Mouse (Mus musculus): ENCODE results near the gene Dclk2. TPM values are rescaled to one million over a fixed set of nuclear protein-coding genes. Genes with fewer than 3 reads are reported as not detected.

The Dclk2 gene
- polyA plus RNA-seq, 1 experiment from 2014 or later = 14.9 TPM

GRCm38 (mm10) chr3:86914316-86914715 lies 6.3 kb downstream of the Dclk2 start:
- Histone ChIP-seq H3K36me3 (ENCODE audit: control insufficient read depth, insufficient read depth) (no peaks in the 10 kb centered on the region), H3K27ac (ENCODE audit: low read length) (no peak overlapping the region), H3K9ac (ENCODE audit: low read depth, low read length) (no peak overlapping the region), H3K4me1 (ENCODE audit: control insufficient read depth, low read depth, low read length) (0 out of 2 replicates have a peak, but pooled peaks cover 3% of the 10 kb centered on the region), H3K9me3 (replicated peaks; ENCODE audit: control insufficient read depth, low read length) (no peaks in the 10 kb centered on the region), H3K4me3 (ENCODE audit: low read depth, low read length) (no peak overlapping the region), H3K27me3 (ENCODE audit: control insufficient read depth, insufficient read depth, low read depth, low read length) (peaks cover 8% of the 10 kb centered on the region), H3K4me2 (ENCODE audit: low read depth, low read length) (no peak overlapping the region)
- WGBS (ENCODE audit: insufficient replicate concordance) = 75% methylated on average over 3 of the region's 3 CpGs
- ATAC-seq (ENCODE audit: low read depth) = no peak

DNA sequence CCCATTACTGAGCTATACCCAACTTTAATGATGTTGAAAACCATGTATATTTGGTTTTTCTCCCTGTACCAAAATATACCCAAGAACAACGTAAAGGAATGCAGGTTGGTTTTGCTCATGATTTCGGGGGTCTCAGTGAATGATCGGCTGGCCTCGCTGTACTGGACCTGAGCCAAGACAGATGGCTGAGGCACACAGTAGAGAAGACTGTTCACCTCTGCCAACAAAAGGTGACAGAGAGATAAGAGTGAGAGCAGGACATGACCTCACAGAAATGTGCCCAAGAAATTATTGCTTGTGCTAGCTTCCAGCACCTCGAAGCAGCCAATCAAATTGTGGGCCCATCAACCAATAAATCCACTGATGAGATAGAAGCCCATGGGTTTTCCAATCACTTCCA lies 22.3 kb downstream of the Dclk2 start:
- H3K9me3 ChIP-seq (replicated peaks; ENCODE audit: control insufficient read depth, low read length) = no peaks in the 10 kb centered on the region
- H3K4me2 ChIP-seq (ENCODE audit: low read depth, low read length) = no peak overlapping the region
- no peak for ATAC-seq (ENCODE audit: low read depth)
- H3K27me3 ChIP-seq (ENCODE audit: control insufficient read depth, insufficient read depth, low read depth, low read length) = no peaks in the 10 kb centered on the region
- no peaks in the 10 kb centered on the region for H3K36me3 ChIP-seq (ENCODE audit: control insufficient read depth, insufficient read depth)
- H3K9ac ChIP-seq (ENCODE audit: low read depth, low read length) = no peak overlapping the region
- no peak overlapping the region for H3K27ac ChIP-seq (ENCODE audit: low read length)
- H3K4me3 ChIP-seq (ENCODE audit: low read depth, low read length) = no peak overlapping the region
- 72% methylated on average over 5 of the region's 5 CpGs for WGBS (ENCODE audit: insufficient replicate concordance)
- H3K4me1 ChIP-seq (ENCODE audit: control insufficient read depth, low read depth, low read length) = no peaks in the 10 kb centered on the region

DNA sequence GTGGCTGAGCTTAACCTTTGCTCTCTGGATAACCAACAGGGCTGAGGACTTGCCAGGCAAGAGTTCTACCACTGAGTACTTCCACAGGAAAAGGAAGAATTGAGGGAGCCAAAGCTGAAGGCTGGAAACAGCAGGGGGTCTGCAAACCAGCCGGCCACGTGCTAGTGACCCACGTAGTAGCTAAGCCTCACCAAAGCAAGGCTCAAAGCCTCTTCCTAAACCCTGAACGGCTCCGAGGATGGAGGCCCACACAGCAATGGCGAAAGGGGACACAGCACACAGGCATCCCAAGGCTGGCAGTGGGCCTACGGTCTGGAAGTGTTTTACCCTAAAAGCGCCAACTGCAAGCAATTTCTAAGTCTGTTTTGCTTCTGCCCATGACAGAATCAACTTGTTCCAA lies 23.1 kb downstream of the Dclk2 start:
- no peaks in the 10 kb centered on the region for H3K9me3 ChIP-seq (replicated peaks; ENCODE audit: control insufficient read depth, low read length)
- no peaks in the 10 kb centered on the region for H3K36me3 ChIP-seq (ENCODE audit: control insufficient read depth, insufficient read depth)
- no peak overlapping the region for H3K4me3 ChIP-seq (ENCODE audit: low read depth, low read length)
- H3K4me1 ChIP-seq (ENCODE audit: control insufficient read depth, low read depth, low read length) = no peaks in the 10 kb centered on the region
- no peak for ATAC-seq (ENCODE audit: low read depth)
- no peaks in the 10 kb centered on the region for H3K27me3 ChIP-seq (ENCODE audit: control insufficient read depth, insufficient read depth, low read depth, low read length)
- H3K9ac ChIP-seq (ENCODE audit: low read depth, low read length) = no peak overlapping the region
- no peak overlapping the region for H3K4me2 ChIP-seq (ENCODE audit: low read depth, low read length)
- 56% methylated on average over 8 of the region's 8 CpGs for WGBS (ENCODE audit: insufficient replicate concordance)
- no peak overlapping the region for H3K27ac ChIP-seq (ENCODE audit: low read length)

DNA sequence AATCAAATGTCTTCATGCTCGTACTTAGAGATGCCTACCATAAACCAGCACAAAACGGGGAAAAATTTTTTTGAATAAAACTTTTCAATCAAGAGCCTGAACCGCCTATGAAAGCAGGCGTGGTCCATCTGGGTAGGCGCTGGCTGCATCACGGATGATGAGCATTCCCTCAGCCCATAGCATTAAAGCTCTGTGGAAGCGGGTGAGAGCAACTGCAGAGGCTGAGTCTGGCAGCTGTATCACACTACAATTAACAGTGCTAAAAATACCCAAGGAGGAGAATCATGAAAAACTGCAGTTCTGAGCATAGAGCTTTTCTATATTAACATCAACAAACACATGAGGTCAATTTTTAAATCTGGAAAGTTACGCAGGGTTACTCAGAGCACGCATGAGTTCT lies 23.6 kb downstream of the Dclk2 start:
- no peak for ATAC-seq (ENCODE audit: low read depth)
- H3K9ac ChIP-seq (ENCODE audit: low read depth, low read length) = no peak overlapping the region
- H3K36me3 ChIP-seq (ENCODE audit: control insufficient read depth, insufficient read depth) = no peaks in the 10 kb centered on the region
- WGBS (ENCODE audit: insufficient replicate concordance) = 72% methylated on average over 9 of the region's 9 CpGs
- no peak overlapping the region for H3K4me2 ChIP-seq (ENCODE audit: low read depth, low read length)
- H3K27me3 ChIP-seq (ENCODE audit: control insufficient read depth, insufficient read depth, low read depth, low read length) = no peaks in the 10 kb centered on the region
- H3K27ac ChIP-seq (ENCODE audit: low read length) = no peak overlapping the region
- H3K9me3 ChIP-seq (replicated peaks; ENCODE audit: control insufficient read depth, low read length) = no peaks in the 10 kb centered on the region
- no peaks in the 10 kb centered on the region for H3K4me1 ChIP-seq (ENCODE audit: control insufficient read depth, low read depth, low read length)
- H3K4me3 ChIP-seq (ENCODE audit: low read depth, low read length) = no peak overlapping the region

DNA sequence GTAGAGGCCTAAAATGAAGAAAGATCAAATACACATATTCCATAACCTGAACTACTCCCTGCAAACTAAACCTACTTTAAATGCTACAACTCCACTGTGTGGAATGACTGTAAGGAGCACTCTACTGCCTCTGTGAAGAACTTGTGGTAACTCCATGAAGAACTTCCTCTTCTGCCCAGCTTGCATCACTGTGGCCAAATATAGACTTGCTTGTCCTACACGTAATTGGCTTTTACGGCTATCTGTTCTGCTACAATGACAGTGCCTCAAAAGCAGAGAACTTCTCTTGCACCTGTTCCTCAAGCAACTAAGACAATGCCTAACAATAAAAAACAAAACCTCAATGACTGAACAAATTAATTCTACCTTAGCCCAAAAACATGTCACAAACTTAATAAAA lies 26.2 kb downstream of the Dclk2 start:
- H3K36me3 ChIP-seq (ENCODE audit: control insufficient read depth, insufficient read depth) = no peaks in the 10 kb centered on the region
- H3K4me1 ChIP-seq (ENCODE audit: control insufficient read depth, low read depth, low read length) = no peaks in the 10 kb centered on the region
- H3K9ac ChIP-seq (ENCODE audit: low read depth, low read length) = no peak overlapping the region
- H3K9me3 ChIP-seq (replicated peaks; ENCODE audit: control insufficient read depth, low read length) = no peaks in the 10 kb centered on the region
- H3K4me2 ChIP-seq (ENCODE audit: low read depth, low read length) = no peak overlapping the region
- H3K27ac ChIP-seq (ENCODE audit: low read length) = no peak overlapping the region
- ATAC-seq (ENCODE audit: low read depth) = no peak
- WGBS (ENCODE audit: insufficient replicate concordance) = 31% methylated on average over 2 of the region's 2 CpGs
- no peaks in the 10 kb centered on the region for H3K27me3 ChIP-seq (ENCODE audit: control insufficient read depth, insufficient read depth, low read depth, low read length)
- no peak overlapping the region for H3K4me3 ChIP-seq (ENCODE audit: low read depth, low read length)

DNA sequence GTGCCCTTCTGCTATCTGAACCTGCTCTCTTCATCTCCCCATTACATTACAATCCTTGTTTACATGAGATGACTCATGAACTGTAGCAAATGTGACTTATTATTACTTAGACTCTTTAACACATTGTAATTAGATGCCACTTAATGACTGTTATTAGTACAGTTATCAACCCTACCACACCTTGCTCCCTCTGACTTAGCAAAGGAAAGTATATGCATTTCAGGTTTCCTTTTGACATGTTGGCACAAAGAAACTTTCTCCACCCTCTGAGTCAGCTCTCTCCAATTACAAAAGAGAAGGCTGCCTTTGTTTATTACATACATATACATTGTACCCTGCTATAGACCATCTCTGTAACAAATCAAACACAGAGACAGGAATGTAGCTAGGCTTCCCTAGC lies 33.1 kb downstream of the Dclk2 start:
- H3K9me3 ChIP-seq (replicated peaks; ENCODE audit: control insufficient read depth, low read length) = no peaks in the 10 kb centered on the region
- H3K27ac ChIP-seq (ENCODE audit: low read length) = no peak overlapping the region
- H3K4me2 ChIP-seq (ENCODE audit: low read depth, low read length) = no peak overlapping the region
- no peaks in the 10 kb centered on the region for H3K36me3 ChIP-seq (ENCODE audit: control insufficient read depth, insufficient read depth)
- no peak for ATAC-seq (ENCODE audit: low read depth)
- no peak overlapping the region for H3K4me3 ChIP-seq (ENCODE audit: low read depth, low read length)
- H3K27me3 ChIP-seq (ENCODE audit: control insufficient read depth, insufficient read depth, low read depth, low read length) = no peaks in the 10 kb centered on the region
- H3K4me1 ChIP-seq (ENCODE audit: control insufficient read depth, low read depth, low read length) = no peaks in the 10 kb centered on the region
- H3K9ac ChIP-seq (ENCODE audit: low read depth, low read length) = no peak overlapping the region

DNA sequence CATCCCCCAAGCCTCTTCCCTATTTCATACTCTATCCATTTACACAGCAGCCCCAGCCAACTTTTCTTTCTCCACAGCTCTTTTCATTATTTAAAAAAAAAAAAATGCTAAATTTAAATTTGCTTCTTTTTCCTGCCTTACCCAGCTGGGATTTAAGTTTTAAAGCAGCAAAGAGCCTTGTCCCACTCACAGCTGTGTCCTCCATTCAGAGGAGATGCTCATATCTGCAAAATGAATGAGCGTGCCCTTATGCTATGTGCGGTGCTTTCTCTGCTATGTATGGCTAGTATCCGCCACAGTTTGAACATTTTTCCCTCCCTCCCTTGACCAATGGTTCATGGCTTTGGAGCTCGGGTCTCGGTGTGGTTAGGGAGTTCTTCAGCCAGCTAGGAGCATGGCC lies 35.5 kb downstream of the Dclk2 start:
- Histone ChIP-seq H3K9ac (ENCODE audit: low read depth, low read length) (no peak overlapping the region), H3K27ac (ENCODE audit: low read length) (no peak overlapping the region), H3K9me3 (replicated peaks; ENCODE audit: control insufficient read depth, low read length) (no peaks in the 10 kb centered on the region), H3K27me3 (ENCODE audit: control insufficient read depth, insufficient read depth, low read depth, low read length) (no peaks in the 10 kb centered on the region), H3K4me3 (ENCODE audit: low read depth, low read length) (no peak overlapping the region), H3K36me3 (ENCODE audit: control insufficient read depth, insufficient read depth) (no peaks in the 10 kb centered on the region), H3K4me2 (ENCODE audit: low read depth, low read length) (no peak overlapping the region), H3K4me1 (ENCODE audit: control insufficient read depth, low read depth, low read length) (no peaks in the 10 kb centered on the region)
- ATAC-seq (ENCODE audit: low read depth) = no peak
- 71% methylated on average over 5 of the region's 5 CpGs for WGBS (ENCODE audit: insufficient replicate concordance)

DNA sequence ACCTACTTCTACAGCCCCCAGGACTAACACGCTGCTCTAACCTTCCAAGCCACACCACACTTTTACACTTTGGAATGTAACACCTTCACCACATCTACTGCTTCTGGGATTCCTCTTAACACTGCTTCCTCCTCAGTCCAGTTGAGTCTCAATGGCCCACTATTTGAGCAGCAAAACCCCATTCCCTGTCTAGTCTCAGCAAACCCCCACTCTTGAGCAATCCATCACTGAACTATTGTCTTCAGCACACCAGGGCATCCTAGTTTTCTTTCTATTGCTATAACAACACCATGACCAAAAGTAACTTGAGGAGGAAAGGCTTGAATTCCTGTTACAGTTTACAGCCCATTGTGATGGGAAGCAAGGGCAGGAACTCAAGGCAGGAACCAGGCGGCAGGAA lies 36.2 kb downstream of the Dclk2 start:
- H3K9ac ChIP-seq (ENCODE audit: low read depth, low read length) = no peak overlapping the region
- WGBS (ENCODE audit: insufficient replicate concordance) = 63% methylated on average over 2 of the region's 2 CpGs
- no peak overlapping the region for H3K27ac ChIP-seq (ENCODE audit: low read length)
- no peaks in the 10 kb centered on the region for H3K36me3 ChIP-seq (ENCODE audit: control insufficient read depth, insufficient read depth)
- no peak for ATAC-seq (ENCODE audit: low read depth)
- H3K4me2 ChIP-seq (ENCODE audit: low read depth, low read length) = no peak overlapping the region
- H3K9me3 ChIP-seq (replicated peaks; ENCODE audit: control insufficient read depth, low read length) = no peaks in the 10 kb centered on the region
- no peaks in the 10 kb centered on the region for H3K4me1 ChIP-seq (ENCODE audit: control insufficient read depth, low read depth, low read length)
- no peaks in the 10 kb centered on the region for H3K27me3 ChIP-seq (ENCODE audit: control insufficient read depth, insufficient read depth, low read depth, low read length)
- H3K4me3 ChIP-seq (ENCODE audit: low read depth, low read length) = no peak overlapping the region

- Histone ChIP-seq H3K27me3 (ENCODE audit: control insufficient read depth, insufficient read depth, low read depth, low read length) (no peaks in the 10 kb centered on the region), H3K36me3 (ENCODE audit: control insufficient read depth, insufficient read depth) (no peaks in the 10 kb centered on the region), H3K9ac (ENCODE audit: low read depth, low read length) (no peak overlapping the region), H3K9me3 (replicated peaks; ENCODE audit: control insufficient read depth, low read length) (no peaks in the 10 kb centered on the region), H3K4me3 (ENCODE audit: low read depth, low read length) (no peak overlapping the region), H3K27ac (ENCODE audit: low read length) (no peak overlapping the region), H3K4me2 (ENCODE audit: low read depth, low read length) (no peak overlapping the region), H3K4me1 (ENCODE audit: control insufficient read depth, low read depth, low read length) (no peaks in the 10 kb centered on the region)
- WGBS (ENCODE audit: insufficient replicate concordance) = 65% methylated on average over 6 of the region's 6 CpGs
- no peak for ATAC-seq (ENCODE audit: low read depth)
Measured at GRCm38 (mm10) chr3:86883985-86884384, 36.7 kb downstream of the Dclk2 start.

DNA sequence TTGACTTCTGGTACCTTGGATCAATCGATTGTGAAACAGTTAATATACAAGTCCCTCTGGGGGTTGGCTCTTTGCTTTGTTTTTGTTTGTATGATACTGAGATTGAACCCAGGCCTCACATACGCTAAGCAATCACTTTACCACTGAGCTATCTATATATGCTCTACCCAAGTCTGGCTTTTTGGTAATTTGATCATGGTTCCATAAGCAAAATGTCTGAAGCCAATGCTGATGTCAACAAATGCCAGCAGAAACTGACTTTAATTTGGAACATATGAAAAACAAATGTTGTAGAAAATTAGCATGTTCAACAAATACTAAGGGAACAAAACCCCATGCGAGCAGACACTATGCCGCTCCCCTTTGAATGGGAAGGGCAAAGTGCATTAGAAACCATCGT lies 44.7 kb downstream of the Dclk2 start:
- no peaks in the 10 kb centered on the region for H3K36me3 ChIP-seq (ENCODE audit: control insufficient read depth, insufficient read depth)
- 63% methylated on average over 5 of the region's 5 CpGs for WGBS (ENCODE audit: insufficient replicate concordance)

More for the DNA sequence above, 44.7 kb downstream of the Dclk2 start:
- Histone ChIP-seq H3K4me3 (ENCODE audit: low read depth, low read length) (no peak overlapping the region), H3K9ac (ENCODE audit: low read depth, low read length) (no peak overlapping the region), H3K27ac (ENCODE audit: low read length) (no peak overlapping the region), H3K9me3 (replicated peaks; ENCODE audit: control insufficient read depth, low read length) (no peaks in the 10 kb centered on the region), H3K4me2 (ENCODE audit: low read depth, low read length) (no peak overlapping the region), H3K27me3 (ENCODE audit: control insufficient read depth, insufficient read depth, low read depth, low read length) (no peaks in the 10 kb centered on the region), H3K4me1 (ENCODE audit: control insufficient read depth, low read depth, low read length) (no peaks in the 10 kb centered on the region)
- no peak for ATAC-seq (ENCODE audit: low read depth)
